Mouse (Mus musculus) liver, embryonic 11.5 days (tissue): ENCODE data around the gene Tmem97. TPM values are rescaled to one million over a fixed set of nuclear protein-coding genes. Genes with fewer than 3 reads are reported as not detected.
"Not testable (repeated sequence)": the region's sequence is repeated elsewhere in the genome, so short reads cannot be mapped to it uniquely, and the experiment has no call there.

ENCODE experiments used
- ATAC-seq: fragments of 200-750 bp; cut with Nextera tagmentation; replicated peaks from 2 replicates; pipeline ENCODE4 v1.8.0; 2017; ENCODE audit warnings: moderate number of reproducible peaks, mild to moderate bottlenecking, moderate TSS enrichment, moderate library complexity; ENCODE audit not compliant: low FRiP score
- DNase-seq: peaks from one replicate; pipeline ENCODE4 v3.0.0-alpha.2; 2017; ENCODE audit warnings: low spot score
- H3K27ac ChIP-seq: fragments of 300-500 bp; sonication (generic); 2 replicates; pipeline ENCODE4 v1.5.1; 2014; ENCODE audit warnings: mild to moderate bottlenecking, low read depth, low read length, control low read depth
- H3K27me3 ChIP-seq: fragments of 300-500 bp; sonication (generic); replicated peaks from 2 replicates; pipeline ENCODE4 v1.6.1; 2014; ENCODE audit warnings: low read length, mixed read lengths; ENCODE audit not compliant: control insufficient read depth, insufficient read depth
- H3K36me3 ChIP-seq: fragments of 300-500 bp; sonication (generic); 2 replicates; pipeline ENCODE4 v1.6.1; 2014; ENCODE audit warnings: mild to moderate bottlenecking, low read length, moderate library complexity, mixed read lengths; ENCODE audit not compliant: control insufficient read depth, insufficient read depth
- H3K4me1 ChIP-seq: fragments of 300-500 bp; sonication (generic); replicated peaks from 2 replicates; pipeline ENCODE4 v1.6.1; 2014; ENCODE audit warnings: low read length, mixed read lengths; ENCODE audit not compliant: control insufficient read depth, insufficient read depth
- H3K4me2 ChIP-seq: fragments of 300-500 bp; sonication (generic); 2 replicates; pipeline ENCODE4 v1.6.1; 2014; ENCODE audit warnings: mild to moderate bottlenecking, control low read depth, moderate library complexity
- H3K4me3 ChIP-seq: fragments of 300-500 bp; sonication (generic); 2 replicates; pipeline ENCODE4 v1.5.1; 2014; ENCODE audit warnings: low read depth, low read length, control low read depth
- H3K9ac ChIP-seq: fragments of 300-500 bp; sonication (generic); 2 replicates; pipeline ENCODE4 v1.6.1; 2014; ENCODE audit warnings: low read depth, low read length, control low read depth
- H3K9me3 ChIP-seq: fragments of 300-500 bp; sonication (generic); 2 replicates; pipeline ENCODE4 v1.6.1; 2016; ENCODE audit warnings: low read length, inconsistent platforms, mixed read lengths; ENCODE audit not compliant: control insufficient read depth
- WGBS: fragments of 180-500 bp; shearing (Covaris S2); extraction: QIAGEN DNeasy Blood & Tissue Kit; methylation state at CpG from one replicate; pipeline ENCODE4 v1.1.7; 2014; 5-methylcytosine and 5-hydroxymethylcytosine counted together
- polyA plus RNA-seq: library from polyadenylated mRNA; unstranded; fragments of >200 nt; fragmentation: Nextera tagmentation; extraction: Ambion mirVana; gene quantifications from 2 replicates; pipeline ENCODE4 v1.2.1, GENCODE M21; 2014

The Tmem97 gene
- polyA plus RNA-seq, 1 experiment from 2014 or later, result 173 TPM

DNA sequence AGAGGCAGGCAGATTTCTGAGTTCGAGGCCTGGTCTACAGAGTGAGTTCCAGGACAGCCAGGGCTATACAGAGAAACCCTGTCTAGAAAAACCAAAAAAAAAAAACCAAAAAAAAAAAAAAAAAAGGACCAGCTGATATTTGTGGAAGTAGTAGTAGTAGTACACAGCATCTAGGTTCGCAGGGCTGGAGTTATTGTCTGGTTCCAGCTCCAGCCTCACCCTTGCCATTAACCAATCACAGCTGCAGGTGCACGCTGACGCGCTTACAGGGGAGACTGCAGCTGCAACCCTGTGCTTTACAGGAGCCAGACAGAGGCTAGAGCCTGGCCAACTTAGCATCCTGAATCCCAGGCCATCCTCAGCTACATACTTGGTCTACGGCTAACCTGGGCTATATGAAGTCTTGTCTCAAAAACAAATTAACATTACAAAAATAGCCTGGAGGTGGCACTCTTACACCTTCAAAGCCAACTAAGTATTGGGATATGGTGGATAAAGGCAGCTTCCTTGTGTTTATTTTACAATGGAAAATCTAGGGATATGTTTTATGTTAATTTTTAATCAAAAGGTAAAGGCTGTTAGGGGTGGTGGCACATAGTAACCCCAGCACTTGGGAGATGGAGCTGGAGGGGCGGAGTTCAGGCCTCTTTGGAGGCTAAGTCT is 6.0 kb downstream of the Tmem97 start:
- Histone ChIP-seq H3K9ac (no peak overlapping the region), H3K36me3 (peaks cover 15% of the 10 kb centered on the region), H3K9me3 (no peaks in the 10 kb centered on the region), H3K27ac (no peak overlapping the region), H3K4me3 (no peak overlapping the region), H3K4me1 (peaks cover 20% of the 10 kb centered on the region), H3K27me3 (no peaks in the 10 kb centered on the region), H3K4me2 (no peak overlapping the region)
- ATAC-seq (no peak), DNase-seq (no peak)
- 89% methylated on average over 7 of the region's 7 CpGs for WGBS

DNA sequence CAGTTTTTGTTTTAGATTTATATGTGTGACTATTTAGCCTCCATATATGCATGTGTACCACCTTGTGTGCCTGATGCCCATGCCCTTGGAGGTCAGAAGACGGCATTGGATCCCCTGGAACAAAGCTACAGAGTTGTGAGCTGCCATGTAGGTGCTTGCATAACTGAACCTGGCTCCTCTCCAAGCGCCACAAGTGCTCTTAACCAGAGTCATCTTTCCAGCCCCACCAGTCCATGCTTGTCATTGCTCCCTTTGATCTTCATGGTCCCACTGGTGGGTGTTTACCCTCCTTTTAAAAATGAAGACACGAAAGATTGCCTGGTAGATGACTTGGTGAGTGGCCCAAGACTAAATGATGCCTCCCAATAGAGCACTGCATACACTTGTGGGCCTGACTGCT is 10.2 kb downstream of the Tmem97 start:
- H3K4me2 ChIP-seq, result no peak overlapping the region
- H3K27me3 ChIP-seq, result no peaks in the 10 kb centered on the region
- H3K4me3 ChIP-seq, result no peak overlapping the region
- no peak for ATAC-seq
- H3K9me3 ChIP-seq, result no peaks in the 10 kb centered on the region
- no peak overlapping the region for H3K9ac ChIP-seq
- no peak overlapping the region for H3K27ac ChIP-seq
- DNase-seq, result no peak
- peaks cover 15% of the 10 kb centered on the region for H3K4me1 ChIP-seq
- peaks cover 18% of the 10 kb centered on the region for H3K36me3 ChIP-seq
- 87% methylated on average over 3 of the region's 3 CpGs for WGBS

DNA sequence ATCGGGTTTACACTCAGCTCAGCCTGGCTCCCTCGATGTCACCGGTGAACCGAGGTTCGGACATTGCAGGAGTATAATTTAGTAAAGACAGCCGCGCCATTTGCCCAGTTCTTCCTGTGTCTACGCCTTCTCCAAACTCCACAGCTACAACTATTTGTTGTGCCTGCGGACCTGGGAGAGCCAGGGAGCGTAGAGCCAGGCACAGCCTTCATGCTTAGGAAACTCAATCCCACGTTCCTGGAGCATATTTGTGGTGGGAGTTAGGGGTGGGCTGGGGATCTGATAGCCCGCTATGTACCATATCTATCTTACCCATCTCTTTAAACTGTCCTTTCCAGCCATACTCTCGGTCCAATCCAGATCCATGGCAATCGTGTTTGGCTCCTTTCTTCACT is 13.9 kb downstream of the Tmem97 start:
- Histone ChIP-seq H3K27me3 (no peaks in the 10 kb centered on the region), H3K36me3 (peaks cover 8% of the 10 kb centered on the region), H3K4me1 (peaks cover 19% of the 10 kb centered on the region; the same call in 1 of the 2 replicates), H3K9ac (peak overlapping the region; percentile 93), H3K4me2 (peak overlapping the region; percentile 94), H3K4me3 (peak overlapping the region; percentile 83), H3K9me3 (no peaks in the 10 kb centered on the region), H3K27ac (peak overlapping the region; percentile 81)
- 2% methylated on average over 14 of the region's 14 CpGs for WGBS
- DNase-seq (no peak), ATAC-seq (peak; percentile 2; the same call in 1 of the 2 replicates)

DNA sequence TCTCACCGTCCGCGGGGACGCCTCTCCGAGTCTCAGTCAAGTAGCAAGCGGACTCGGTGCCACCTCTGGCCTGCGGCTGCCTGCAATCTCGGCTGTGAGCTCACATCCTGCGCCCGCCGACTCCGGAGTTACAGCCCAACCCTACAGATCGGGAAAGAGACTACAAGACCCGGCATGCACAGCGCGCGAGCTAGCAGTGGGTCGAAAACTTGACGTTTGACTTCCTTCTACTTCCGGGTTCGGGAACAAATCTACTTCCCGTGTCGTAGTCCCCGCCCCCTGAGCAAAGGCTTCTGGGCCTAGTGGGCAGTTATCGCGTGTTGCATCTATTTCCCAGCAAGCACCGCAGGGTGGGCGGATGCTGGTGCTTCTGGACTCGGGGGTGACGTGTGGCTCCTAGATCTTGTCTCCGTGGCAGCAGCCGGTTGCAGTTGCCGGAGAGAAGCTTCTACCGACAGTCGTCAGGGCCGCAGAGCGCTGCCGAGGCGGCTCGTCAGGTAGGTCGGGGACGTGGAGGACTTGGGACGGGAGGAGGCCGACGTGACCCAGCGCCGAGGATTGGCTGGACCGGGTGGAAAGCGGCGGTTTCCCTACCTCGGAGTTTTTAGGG is 14.4 kb downstream of the Tmem97 start, which contains the start of the genes Tnfaip1 and Ift20:
Gene Tnfaip1 (minus strand): TSS at position 253 of the 610 bp plus-strand sequence.
Gene Ift20 (plus strand): TSS at position 282 of the 610 bp plus-strand sequence.
- peak within 1 kb of the TSS; percentile 83 for H3K4me3 ChIP-seq
- H3K9ac ChIP-seq, result peak within 1 kb of the TSS; percentile 93
- peaks cover 8% of the 10 kb centered on the region for H3K36me3 ChIP-seq
- H3K27ac ChIP-seq, result peak within 1 kb of the TSS; percentile 81
- H3K27me3 ChIP-seq, result no peaks in the 10 kb centered on the region
- under 1% methylated on average over 52 of the region's 52 CpGs for WGBS
- H3K4me1 ChIP-seq, result peaks cover 19% of the 10 kb centered on the region; the same call in 1 of the 2 replicates
- H3K9me3 ChIP-seq, result no peaks in the 10 kb centered on the region
- ATAC-seq, result peak; percentile 97
- H3K4me2 ChIP-seq, result peak within 1 kb of the TSS; percentile 94
- peak; percentile 96 for DNase-seq

DNA sequence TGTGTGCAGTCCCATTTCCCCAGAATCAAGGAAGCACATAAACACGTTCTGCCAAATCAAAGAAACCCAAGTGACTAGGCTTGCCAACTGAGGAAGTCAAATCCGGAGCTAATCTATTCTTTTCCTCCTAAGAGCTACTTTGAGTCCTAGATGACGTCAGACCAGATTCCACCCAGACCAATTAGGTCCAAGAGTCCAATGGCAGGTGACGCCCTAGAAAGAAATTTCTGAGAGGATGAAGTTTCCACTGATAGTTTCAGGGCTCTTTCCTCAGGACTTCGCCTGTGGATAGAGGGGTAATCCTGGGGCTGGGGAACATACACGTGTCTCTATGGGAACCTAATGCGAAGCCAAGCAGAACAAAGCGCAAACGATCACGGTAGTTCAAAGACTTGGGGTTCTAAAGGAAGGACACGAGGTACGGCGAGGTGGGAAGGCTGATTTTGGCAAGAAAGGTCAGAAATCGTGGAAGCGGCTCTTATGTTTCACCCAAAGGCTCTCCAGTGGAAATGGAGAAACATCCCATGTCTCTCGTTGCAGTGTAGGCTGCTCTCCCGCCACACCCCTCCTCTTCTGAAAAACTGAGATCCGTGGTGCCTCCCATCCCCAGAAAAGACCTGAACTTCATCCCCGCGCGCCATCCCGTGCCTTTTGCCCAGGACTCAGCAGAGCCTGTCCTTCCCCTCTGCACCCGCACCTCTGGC is 15.0 kb downstream of the Tmem97 start:
- H3K9ac ChIP-seq, result peak overlapping the region; percentile 60
- H3K4me2 ChIP-seq, result peak overlapping the region; percentile 94
- peaks cover 5% of the 10 kb centered on the region; the same call in 1 of the 2 replicates for H3K36me3 ChIP-seq
- peak overlapping the region; percentile 83 for H3K4me3 ChIP-seq
- ATAC-seq, result no peak
- peak; percentile 42 for DNase-seq
- H3K27ac ChIP-seq, result peak overlapping the region; percentile 72
- H3K27me3 ChIP-seq, result no peaks in the 10 kb centered on the region
- H3K9me3 ChIP-seq, result no peaks in the 10 kb centered on the region
- WGBS, result under 1% methylated on average over 23 of the region's 23 CpGs
- H3K4me1 ChIP-seq, result peaks cover 19% of the 10 kb centered on the region; the same call in 1 of the 2 replicates

DNA sequence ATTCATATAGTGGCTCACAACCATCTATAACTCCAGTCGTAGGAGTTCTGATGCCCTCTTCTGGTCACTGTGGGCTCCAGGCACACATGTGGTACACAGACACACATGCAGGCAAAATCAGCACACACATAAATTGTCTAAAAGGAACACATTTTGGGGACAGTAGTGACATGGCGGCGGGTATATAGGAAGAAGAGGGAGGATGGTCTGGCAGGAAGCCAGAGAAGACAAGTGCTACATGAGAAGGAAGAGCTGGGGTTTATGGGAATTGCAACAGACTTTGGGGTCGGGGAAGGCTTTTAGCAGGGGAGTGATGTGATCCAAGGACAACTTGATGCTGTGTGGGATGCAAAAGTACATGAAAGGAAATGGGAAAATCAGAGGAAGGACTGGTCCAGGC is 16.1 kb downstream of the Tmem97 start:
- Histone ChIP-seq H3K4me3 (peak overlapping the region; percentile 83; the same call in 1 of the 2 replicates), H3K4me1 (peaks cover 19% of the 10 kb centered on the region; the same call in 1 of the 2 replicates), H3K4me2 (peak overlapping the region; percentile 94), H3K27ac (no peak overlapping the region), H3K36me3 (peaks cover 9% of the 10 kb centered on the region), H3K9me3 (no peaks in the 10 kb centered on the region), H3K9ac (no peak overlapping the region), H3K27me3 (no peaks in the 10 kb centered on the region)
- DNase-seq (no peak), ATAC-seq (no peak)
- 83% methylated on average over 4 of the region's 4 CpGs for WGBS

DNA sequence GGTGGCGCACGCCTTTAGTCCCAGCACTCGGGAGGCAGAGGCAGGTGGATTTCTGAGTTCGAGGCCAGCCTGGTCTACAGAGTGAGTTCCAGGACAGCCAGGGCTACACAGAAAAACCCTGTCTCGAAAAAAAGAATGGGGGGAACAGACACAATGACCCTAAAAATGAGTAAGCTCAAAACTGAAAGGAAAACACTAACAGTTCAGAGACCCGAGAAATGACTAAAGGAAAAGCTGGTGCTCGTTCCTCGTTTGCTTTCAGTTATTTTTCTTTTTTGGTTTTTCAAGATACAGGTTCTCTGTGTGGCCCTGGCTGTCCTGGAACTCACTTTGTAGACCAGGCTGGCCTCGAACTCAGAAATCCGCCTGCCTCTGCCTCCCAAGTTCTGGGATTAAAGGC is 19.1 kb downstream of the Tmem97 start:
- H3K4me3 ChIP-seq, H3K4me1 ChIP-seq, ATAC-seq, H3K27me3 ChIP-seq, DNase-seq, H3K9ac ChIP-seq, H3K4me2 ChIP-seq, H3K9me3 ChIP-seq, H3K27ac ChIP-seq: not testable (repeated sequence)
- peaks cover 16% of the 10 kb centered on the region for H3K36me3 ChIP-seq
- WGBS, result 84% methylated on average over 10 of the region's 10 CpGs

DNA sequence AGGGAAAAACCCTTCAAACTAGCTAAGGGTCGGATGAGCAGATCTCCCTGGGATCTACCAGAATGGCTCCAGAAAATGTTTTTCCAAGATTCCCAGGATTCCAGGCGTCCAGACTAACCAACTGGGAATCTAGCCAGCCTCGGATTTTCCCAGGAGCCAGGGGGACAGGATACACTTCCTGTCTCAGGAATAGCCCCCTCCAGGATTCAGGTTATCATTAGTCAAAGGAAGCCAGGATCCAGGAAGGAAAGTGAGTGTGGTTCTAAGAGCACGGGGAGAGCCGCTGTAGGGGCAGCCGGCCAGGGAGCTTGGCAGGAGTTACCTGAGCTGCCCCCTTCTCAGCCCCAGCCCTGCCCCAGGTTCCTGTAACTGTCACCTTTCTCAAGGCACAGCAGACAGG is 19.5 kb downstream of the Tmem97 start:
- Histone ChIP-seq H3K27me3 (no peaks in the 10 kb centered on the region), H3K36me3 (peaks cover 16% of the 10 kb centered on the region), H3K9ac (no peak overlapping the region), H3K4me3 (no peak overlapping the region), H3K4me1 (peaks cover 10% of the 10 kb centered on the region; the same call in 1 of the 2 replicates), H3K9me3 (no peaks in the 10 kb centered on the region), H3K4me2 (no peak overlapping the region), H3K27ac (no peak overlapping the region; the same call in 1 of the 2 replicates)
- 69% methylated on average over 6 of the region's 6 CpGs for WGBS
- DNase-seq (no peak), ATAC-seq (no peak)
